Mouse (Mus musculus) stomach, embryonic 14.5 days (tissue): ENCODE data around the gene Rmnd5a. TPM values are rescaled to one million over a fixed set of nuclear protein-coding genes. Genes with fewer than 3 reads are reported as not detected.

ENCODE experiments used
- ATAC-seq: fragments of 200-750 bp; cut with Nextera tagmentation; 2 replicates; pipeline ENCODE4 v1.8.0; 2017; ENCODE audit warnings: low read depth, moderate TSS enrichment; ENCODE audit not compliant: insufficient number of reproducible peaks, insufficient read depth, low FRiP score
- H3K27ac ChIP-seq: fragments of 300-500 bp; sonication (generic); 2 replicates; pipeline ENCODE4 v1.5.1; 2014; ENCODE audit warnings: mild to moderate bottlenecking, low read length, moderate library complexity, mixed read lengths
- H3K27me3 ChIP-seq: fragments of 300-500 bp; sonication (generic); 2 replicates; pipeline ENCODE4 v1.6.1; 2014; ENCODE audit warnings: low read length, control low read depth, mixed read lengths; ENCODE audit not compliant: control insufficient read depth, insufficient read depth
- H3K36me3 ChIP-seq: fragments of 300-500 bp; sonication (generic); 2 replicates; pipeline ENCODE4 v1.6.1; 2014; ENCODE audit warnings: mild to moderate bottlenecking, control low read depth, low read length, moderate library complexity, mixed read lengths; ENCODE audit not compliant: control insufficient read depth, insufficient read depth
- H3K4me1 ChIP-seq: fragments of 300-500 bp; sonication (generic); 2 replicates; pipeline ENCODE4 v1.6.1; 2014; ENCODE audit warnings: low read length, control low read depth, mixed read lengths; ENCODE audit not compliant: control insufficient read depth, insufficient read depth
- H3K4me2 ChIP-seq: fragments of 300-500 bp; sonication (generic); replicated peaks from 2 replicates; pipeline ENCODE4 v1.6.1; 2014; ENCODE audit warnings: low read depth, low read length, control low read depth
- H3K4me3 ChIP-seq: fragments of 300-500 bp; sonication (generic); 2 replicates; pipeline ENCODE4 v1.5.1; 2014; ENCODE audit warnings: low read depth, low read length, control low read depth
- H3K9ac ChIP-seq: fragments of 300-500 bp; sonication (generic); replicated peaks from 2 replicates; pipeline ENCODE4 v1.6.1; 2014; ENCODE audit warnings: low read depth, mild to moderate bottlenecking, control low read depth, low read length, moderate library complexity, mixed read lengths
- H3K9me3 ChIP-seq: fragments of 300-500 bp; sonication (generic); 2 replicates; pipeline ENCODE4 v1.6.1; 2016; ENCODE audit warnings: low read depth, low read length, control low read depth; ENCODE audit not compliant: control insufficient read depth
- WGBS: fragments of 180-500 bp; shearing (Covaris S2); extraction: QIAGEN DNeasy Blood & Tissue Kit; methylation state at CpG from one replicate; pipeline ENCODE4 v1.1.7; 2014; 5-methylcytosine and 5-hydroxymethylcytosine counted together
- polyA plus RNA-seq: library from polyadenylated mRNA; unstranded; fragments of >200 nt; fragmentation: Nextera tagmentation; extraction: Ambion mirVana; gene quantifications from 2 replicates; pipeline ENCODE4 v1.2.1, GENCODE M21; 2014

The Rmnd5a gene
- polyA plus RNA-seq, 1 experiment from 2014 or later: 10.4 TPM

GRCm38 (mm10) chr6:71374311-71374829 lies 66.1 kb downstream of the Rmnd5a start:
- Histone ChIP-seq H3K27me3 (no peaks in the 10 kb centered on the region), H3K4me2 (no peak overlapping the region), H3K27ac (no peak overlapping the region), H3K9me3 (no peaks in the 10 kb centered on the region), H3K4me3 (no peak overlapping the region), H3K4me1 (no peaks in the 10 kb centered on the region), H3K9ac (no peak overlapping the region), H3K36me3 (no peaks in the 10 kb centered on the region)
- no peak for ATAC-seq
- 87% methylated on average over 19 of the region's 19 CpGs for WGBS

GRCm38 (mm10) chr6:71373249-71373775 lies 67.1 kb downstream of the Rmnd5a start, which contains the start of gene Cd8a:
TSS of gene Cd8a (plus strand) at chr6:71373427.
- Histone ChIP-seq H3K4me1 (no peaks in the 10 kb centered on the region), H3K36me3 (no peaks in the 10 kb centered on the region), H3K27ac (no peak within 1 kb of the TSS), H3K9me3 (no peaks in the 10 kb centered on the region), H3K9ac (no peak within 1 kb of the TSS), H3K4me3 (no peak within 1 kb of the TSS), H3K4me2 (no peak within 1 kb of the TSS), H3K27me3 (no peaks in the 10 kb centered on the region)
- ATAC-seq: no peak
- WGBS: 72% methylated on average over 14 of the region's 14 CpGs

DNA sequence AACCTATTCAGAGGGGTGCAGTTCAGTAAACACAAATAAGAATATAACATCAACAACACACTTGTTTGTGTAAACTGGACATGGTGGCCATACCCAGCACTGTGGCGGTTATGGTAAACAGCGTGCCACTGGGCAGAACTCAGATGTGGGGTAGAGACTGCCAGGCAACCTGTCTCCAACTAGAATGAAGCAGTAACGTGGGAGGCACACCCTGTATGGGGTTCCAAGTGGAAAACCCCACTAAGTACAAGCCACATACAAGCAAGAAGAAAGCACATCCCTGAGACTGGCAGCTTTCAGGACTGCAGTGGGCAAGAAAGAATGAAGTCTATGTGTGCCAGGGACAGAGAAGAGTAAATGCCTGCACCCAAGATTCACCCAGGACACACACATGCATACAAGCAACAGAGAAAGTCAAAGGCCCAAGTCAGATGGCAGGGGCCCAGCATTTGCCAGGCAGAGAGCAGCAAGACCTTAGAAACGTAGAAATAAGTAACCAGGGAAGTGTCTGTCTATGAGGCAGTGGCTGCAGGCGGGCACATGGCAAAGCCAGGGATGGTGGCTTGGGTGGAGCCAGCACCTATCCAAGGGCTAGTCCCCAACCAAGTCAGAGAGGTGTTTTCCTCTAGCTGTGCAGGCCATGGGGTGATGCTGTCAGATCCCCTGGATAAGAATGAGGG lies 68.3 kb downstream of the Rmnd5a start:
- no peak overlapping the region for H3K4me3 ChIP-seq
- ATAC-seq: no peak
- H3K36me3 ChIP-seq: no peaks in the 10 kb centered on the region
- H3K27ac ChIP-seq: no peak overlapping the region
- H3K4me1 ChIP-seq: no peaks in the 10 kb centered on the region
- H3K9me3 ChIP-seq: no peaks in the 10 kb centered on the region
- H3K27me3 ChIP-seq: no peaks in the 10 kb centered on the region
- no peak overlapping the region for H3K4me2 ChIP-seq
- H3K9ac ChIP-seq: no peak overlapping the region
- 86% methylated on average over 5 of the region's 5 CpGs for WGBS

GRCm38 (mm10) chr6:71371085-71371605 lies 69.3 kb downstream of the Rmnd5a start:
- Histone ChIP-seq H3K4me2 (no peak overlapping the region), H3K4me3 (no peak overlapping the region), H3K27ac (no peak overlapping the region), H3K9me3 (no peaks in the 10 kb centered on the region), H3K4me1 (no peaks in the 10 kb centered on the region), H3K9ac (no peak overlapping the region), H3K27me3 (no peaks in the 10 kb centered on the region), H3K36me3 (no peaks in the 10 kb centered on the region)
- 82% methylated on average over 5 of the region's 5 CpGs for WGBS
- no peak for ATAC-seq

DNA sequence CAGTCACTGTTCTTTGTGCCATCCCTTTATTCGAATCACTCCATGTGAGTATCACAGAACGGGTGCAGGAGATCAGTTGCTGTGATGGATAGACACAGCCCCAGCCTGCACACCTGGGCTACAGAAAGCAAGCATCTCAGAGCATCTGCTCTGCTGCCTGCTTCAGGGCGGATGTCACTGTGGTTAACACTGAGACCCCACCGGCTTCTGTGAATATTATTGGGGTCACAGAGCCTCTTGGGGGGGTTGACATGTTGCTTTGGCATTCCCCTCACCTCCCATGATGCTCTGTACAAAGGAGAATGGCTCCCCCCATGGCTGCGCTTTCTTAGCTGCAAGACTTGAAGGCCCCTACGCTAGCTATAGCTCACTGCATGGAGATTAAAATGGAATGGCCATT lies 71.0 kb downstream of the Rmnd5a start:
- H3K9me3 ChIP-seq: no peaks in the 10 kb centered on the region
- H3K4me3 ChIP-seq: no peak overlapping the region
- no peak overlapping the region for H3K27ac ChIP-seq
- no peak overlapping the region for H3K4me2 ChIP-seq
- 91% methylated on average over 6 of the region's 6 CpGs for WGBS
- H3K36me3 ChIP-seq: no peaks in the 10 kb centered on the region
- no peaks in the 10 kb centered on the region for H3K27me3 ChIP-seq
- H3K4me1 ChIP-seq: no peaks in the 10 kb centered on the region
- H3K9ac ChIP-seq: no peak overlapping the region
- no peak for ATAC-seq

DNA sequence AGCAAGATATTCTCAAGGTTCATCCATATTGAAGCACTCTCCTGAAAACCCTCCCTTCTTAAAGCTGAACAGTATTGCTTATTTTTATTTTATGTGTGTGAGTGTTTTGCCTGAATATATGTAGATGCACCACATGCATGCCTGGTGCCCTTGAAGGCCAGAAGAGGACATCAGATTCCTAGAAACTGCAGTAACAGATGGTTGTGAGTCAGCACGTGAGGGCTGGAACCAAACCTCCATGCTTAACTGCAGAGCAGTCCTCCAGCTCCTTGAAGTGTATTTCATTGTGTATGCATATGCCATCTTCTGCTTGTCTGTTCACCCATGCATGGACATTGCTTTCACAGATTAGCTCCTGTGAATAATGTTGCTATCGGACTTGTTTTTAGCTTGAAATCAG lies 76.4 kb downstream of the Rmnd5a start:
- no peak overlapping the region for H3K27ac ChIP-seq
- no peak overlapping the region for H3K4me2 ChIP-seq
- no peaks in the 10 kb centered on the region for H3K4me1 ChIP-seq
- H3K27me3 ChIP-seq: no peaks in the 10 kb centered on the region
- H3K4me3 ChIP-seq: no peak overlapping the region
- 81% methylated on average over 2 of the region's 2 CpGs for WGBS
- H3K9me3 ChIP-seq: no peaks in the 10 kb centered on the region
- H3K9ac ChIP-seq: no peak overlapping the region
- ATAC-seq: no peak
- H3K36me3 ChIP-seq: no peaks in the 10 kb centered on the region

DNA sequence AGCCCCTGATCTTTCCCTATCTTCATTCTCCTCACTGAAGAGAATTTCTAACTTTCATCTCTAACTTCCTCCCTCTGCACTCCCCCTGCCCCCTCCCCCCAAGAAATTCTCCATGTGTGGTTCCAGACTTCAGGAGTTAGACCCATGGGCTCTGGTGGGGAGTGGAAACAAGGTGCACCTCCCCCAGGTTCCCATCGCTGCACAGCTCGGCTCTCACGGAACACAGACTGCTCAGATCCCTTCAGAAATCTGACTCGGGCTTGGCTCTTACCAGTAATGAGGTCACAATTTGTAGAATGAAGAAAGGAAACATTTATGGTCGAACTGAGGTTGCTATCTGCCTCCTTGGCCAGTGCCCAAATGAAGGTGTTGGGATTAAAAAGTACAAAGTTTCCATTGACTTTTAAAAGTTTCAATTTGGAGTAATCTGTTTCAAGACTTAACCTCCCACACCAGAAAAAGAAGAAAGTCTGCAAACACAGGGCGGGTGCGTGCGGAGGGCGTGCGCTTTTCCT lies 79.2 kb downstream of the Rmnd5a start:
- Histone ChIP-seq H3K9ac (no peak overlapping the region), H3K27ac (no peak overlapping the region), H3K36me3 (no peaks in the 10 kb centered on the region), H3K9me3 (no peaks in the 10 kb centered on the region), H3K4me1 (no peaks in the 10 kb centered on the region), H3K27me3 (no peaks in the 10 kb centered on the region), H3K4me2 (no peak overlapping the region), H3K4me3 (no peak overlapping the region)
- no peak for ATAC-seq
- WGBS: 75% methylated on average over 10 of the region's 10 CpGs

- H3K4me1 ChIP-seq: no peaks in the 10 kb centered on the region
- H3K36me3 ChIP-seq: no peaks in the 10 kb centered on the region
- H3K27me3 ChIP-seq: no peaks in the 10 kb centered on the region
- no peak overlapping the region for H3K9ac ChIP-seq
- H3K4me3 ChIP-seq: no peak overlapping the region
- no peak for ATAC-seq
- 62% methylated on average over 5 of the region's 5 CpGs for WGBS
- H3K4me2 ChIP-seq: no peak overlapping the region
- H3K27ac ChIP-seq: no peak overlapping the region
- no peaks in the 10 kb centered on the region for H3K9me3 ChIP-seq
Observed at GRCm38 (mm10) chr6:71360751-71361150, 79.7 kb downstream of the Rmnd5a start.
